Mouse (Mus musculus) layer of hippocampus, adult 2 months (tissue): ENCODE results near the gene H1foo. TPM values are rescaled to one million over a fixed set of nuclear protein-coding genes. Genes with fewer than 3 reads are reported as not detected.

ENCODE experiments used
- DNase-seq, 2 experiments: peaks; one replicate each; pipeline ENCODE4 v3.0.0; 2022; ENCODE audit warnings: low spot score in 2 of 2
- H3K27ac ChIP-seq: fragments of 200-600 bp; 2 replicates; pipeline ENCODE4 v1.8.1; 2022
- H3K4me3 ChIP-seq: fragments of 200-600 bp; 2 replicates; pipeline ENCODE4 v1.8.1; 2022; ENCODE audit warnings: mild to moderate bottlenecking
- CTCF ChIP-seq: fragments of 200-600 bp; conservative IDR thresholded peaks from 2 replicates; pipeline ENCODE4 v1.8.1; 2022; ENCODE audit warnings: antibody characterized with exemption, mild to moderate bottlenecking, moderate library complexity
- total RNA-seq, 2 experiments: library from RNA; stranded (reverse); gene quantifications; 2 replicates each; pipeline ENCODE4 v1.2.3; 2021

Gene H1foo
- total RNA-seq, 2 experiments from 2014 or later = not detected

DNA sequence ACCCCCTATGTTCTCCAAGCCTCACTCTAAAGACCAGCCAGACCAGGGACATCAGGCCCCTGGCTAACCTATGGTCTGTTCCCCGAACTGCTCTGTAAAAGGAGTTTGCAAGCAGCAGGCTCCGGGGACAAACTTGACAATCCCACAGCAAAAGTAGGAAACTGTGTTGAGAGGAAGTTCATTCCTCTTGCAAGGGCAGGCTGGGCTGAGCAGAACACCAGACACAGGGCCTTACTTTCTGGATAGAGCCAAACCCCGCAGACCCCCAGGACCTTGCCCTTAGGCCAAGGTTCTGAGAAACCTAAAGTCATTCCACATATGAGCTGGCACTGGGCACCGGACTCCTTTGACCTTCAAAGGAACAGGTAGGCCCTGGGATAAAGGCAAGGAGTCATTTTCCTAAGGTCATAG lies 50.8 kb downstream of the H1foo start:
- no peak for DNase-seq
- TF ChIP-seq CTCF = no peak
- no peak overlapping the region for H3K4me3 ChIP-seq
- peak overlapping the region; percentile 59 for H3K27ac ChIP-seq

DNA sequence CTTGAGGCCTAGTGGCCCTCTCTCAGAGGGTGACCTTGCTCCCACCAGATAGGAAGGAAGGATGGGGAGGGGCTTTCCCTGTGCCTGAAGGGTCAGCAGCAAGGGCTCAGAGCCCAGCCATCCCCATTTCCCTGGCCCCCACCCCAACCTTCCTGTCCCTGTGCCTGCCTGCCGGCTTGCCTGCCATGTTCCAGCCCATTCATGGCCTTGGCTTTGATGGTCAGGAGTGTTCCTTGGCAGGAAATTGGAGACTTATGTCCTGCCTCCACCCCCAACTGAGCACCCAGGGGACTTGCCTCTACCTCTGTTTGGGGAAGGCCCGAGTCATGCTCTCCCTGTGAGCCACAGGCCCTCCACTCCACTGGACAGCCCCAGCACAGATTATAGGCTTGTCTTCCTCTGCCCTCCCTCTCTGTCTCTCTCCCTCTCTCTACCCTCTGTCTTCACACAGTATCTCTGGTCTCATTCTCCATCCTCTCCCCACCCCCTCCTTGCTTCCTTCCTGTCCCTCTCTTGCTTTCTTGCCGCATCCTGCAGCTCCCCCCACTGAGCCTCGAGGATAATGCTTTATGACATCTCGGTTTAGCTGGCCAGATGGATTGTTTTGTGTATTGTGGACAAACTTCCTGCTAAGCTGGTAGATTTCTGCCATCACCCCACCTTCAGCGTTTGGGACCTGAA lies 51.6 kb downstream of the H1foo start:
- Histone ChIP-seq H3K4me3 (no peak overlapping the region), H3K27ac (peak overlapping the region; percentile 59)
- DNase-seq = no peak
- TF ChIP-seq CTCF = peak; percentile 58

DNA sequence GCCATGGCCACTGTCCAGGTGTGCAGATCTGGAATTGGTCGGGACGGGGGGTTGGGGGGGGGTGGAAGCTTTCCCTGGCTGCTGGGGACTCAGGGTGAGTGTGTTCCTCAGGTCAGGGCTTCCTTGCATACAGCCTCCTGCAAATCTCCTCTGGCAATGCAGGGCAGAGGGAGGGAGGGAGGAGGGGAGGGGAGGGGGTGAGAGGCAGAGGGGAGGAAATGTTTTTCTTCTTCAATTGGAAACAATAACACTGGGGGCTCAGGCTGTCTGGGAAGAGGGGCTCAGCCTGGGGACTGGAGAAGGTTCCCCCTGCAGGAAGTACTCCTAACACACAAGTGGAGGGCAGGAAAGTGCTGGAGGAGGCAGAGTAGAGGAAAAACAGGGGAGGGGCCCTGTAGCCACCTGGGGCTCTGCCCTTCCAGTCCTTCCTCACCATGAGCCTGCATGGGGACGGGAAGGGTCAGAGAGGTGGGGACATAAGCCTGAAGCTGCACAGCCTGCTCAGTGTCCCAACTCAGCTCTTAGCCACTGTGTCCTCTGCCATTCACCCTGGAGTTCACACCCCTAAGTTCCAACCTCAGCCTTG lies 53.1 kb downstream of the H1foo start:
- no peak overlapping the region for H3K27ac ChIP-seq
- DNase-seq = no peak
- no peak for TF ChIP-seq CTCF
- no peak overlapping the region for H3K4me3 ChIP-seq

DNA sequence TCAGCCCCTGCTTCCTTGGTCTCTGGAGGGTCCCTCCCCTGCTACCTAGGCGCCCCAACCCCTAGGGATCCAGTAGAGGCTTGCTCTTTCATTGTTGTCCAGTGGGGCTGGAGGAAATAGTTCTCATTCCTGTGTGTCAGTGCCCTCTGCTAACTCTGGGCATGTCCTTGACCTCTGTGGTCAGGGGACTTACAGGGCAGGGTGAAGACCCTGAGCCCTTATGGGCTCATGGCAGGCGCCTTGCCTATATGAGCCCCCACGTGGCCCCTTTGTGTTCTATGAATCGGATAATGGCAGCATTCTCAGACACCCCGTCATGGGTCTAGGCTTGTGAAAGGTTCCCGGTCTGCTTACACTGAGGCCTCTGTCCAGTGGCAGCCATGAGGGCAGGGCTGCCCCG lies 54.0 kb downstream of the H1foo start:
- no peak for TF ChIP-seq CTCF
- no peak for DNase-seq
- no peak overlapping the region for H3K27ac ChIP-seq
- H3K4me3 ChIP-seq = no peak overlapping the region

DNA sequence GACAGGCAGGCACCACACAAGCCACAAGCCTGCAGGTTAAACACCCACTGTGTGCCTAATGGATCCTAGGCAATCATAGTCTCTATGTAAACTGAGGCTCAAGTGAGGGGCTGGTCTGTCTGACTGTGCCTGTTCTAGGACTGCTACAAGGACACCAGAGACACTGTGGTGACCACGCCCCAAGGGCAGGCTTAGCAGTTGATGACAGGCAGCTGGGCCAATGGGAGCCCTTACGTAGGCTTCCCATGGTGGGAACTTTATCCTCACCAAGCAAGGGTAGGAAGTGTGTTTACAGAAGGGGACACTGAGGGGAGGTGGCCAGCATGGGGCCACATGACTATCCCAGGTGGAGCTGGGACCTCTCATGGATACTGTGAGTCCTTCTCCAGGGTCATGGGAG lies 54.5 kb downstream of the H1foo start:
- Histone ChIP-seq H3K4me3 (no peak overlapping the region), H3K27ac (no peak overlapping the region)
- no peak for TF ChIP-seq CTCF
- no peak for DNase-seq

Other genes with a start within 250 kb of the H1foo start
- under 1 TPM; 0.42 to 0.44 TPM for gene Tmem40, start 182.5 kb upstream of the H1foo start, total RNA-seq
- 1 to 10 TPM; 3.2 to 4.0 TPM for gene Cand2, start 170.4 kb upstream of the H1foo start, total RNA-seq
- gene Rpl32, start 136.2 kb upstream of the H1foo start, total RNA-seq = 100 to 1,000 TPM; 488 to 493 TPM
- 1 to 10 TPM; 3.9 to 4.5 TPM for gene Efcab12, start 106.5 kb upstream of the H1foo start, total RNA-seq
- 1 to 10 TPM; 6.3 to 6.8 TPM for gene Mbd4, start 91.6 kb upstream of the H1foo start, total RNA-seq
- gene Ift122, start 91.5 kb upstream of the H1foo start, total RNA-seq = 10 to 100 TPM; 30.3 TPM
- gene Rho, start 13.2 kb upstream of the H1foo start, total RNA-seq = 1 to 10 TPM in 1 of 2 experiments, under 1 TPM in 1; 0.49 to 1.1 TPM
- 10 to 100 TPM; 16.6 to 24.4 TPM for gene Plxnd1, start 50.1 kb downstream of the H1foo start, total RNA-seq
- 10 to 100 TPM; 83.2 to 85.3 TPM for gene Tmcc1, start 248.5 kb downstream of the H1foo start, total RNA-seq